Mouse (Mus musculus): ENCODE results near the gene D930048N14Rik. TPM values are rescaled to one million over a fixed set of nuclear protein-coding genes. Genes with fewer than 3 reads are reported as not detected.
A peak's percentile ranks its signal among the peaks of the same experiment; 100 is the strongest.
"Not testable (repeated sequence)": the region's sequence is repeated elsewhere in the genome, so short reads cannot be mapped to it uniquely, and the experiment has no call there.

D930048N14Rik gene
- polyA plus RNA-seq, 1 experiment from 2014 or later, result 2.8 TPM

DNA sequence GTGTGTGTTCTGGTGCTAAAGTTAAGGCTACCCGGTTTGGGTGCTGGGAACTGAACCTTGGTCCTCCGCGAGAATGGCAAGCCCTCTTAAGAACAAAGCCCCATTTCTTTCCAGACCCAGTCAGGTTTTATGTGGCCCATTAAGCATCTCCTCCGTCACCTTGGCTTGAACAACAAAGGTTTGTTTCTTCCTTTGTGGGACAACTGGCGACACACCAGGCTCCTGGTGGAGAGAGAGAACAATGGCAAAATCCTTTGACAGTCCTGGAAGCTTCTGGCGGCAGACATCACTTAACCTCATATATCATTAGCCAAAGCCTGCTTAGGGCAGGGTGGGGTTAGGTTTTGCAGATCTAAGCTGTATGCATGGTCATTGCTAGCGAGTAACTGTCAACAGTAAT lies 11.9 kb downstream of the D930048N14Rik start:
- Histone ChIP-seq H3K27me3 (replicated peaks; ENCODE audit: control insufficient read depth, insufficient read depth, low read length) (no peaks in the 10 kb centered on the region), H3K36me3 (ENCODE audit: control insufficient read depth, insufficient read depth, low read length) (no peaks in the 10 kb centered on the region), H3K4me2 (ENCODE audit: low read depth, low read length) (no peak overlapping the region), H3K9me3 (ENCODE audit: control insufficient read depth, low read length) (no peaks in the 10 kb centered on the region), H3K27ac (replicated peaks; ENCODE audit: low read depth, low read length) (no peak overlapping the region), H3K4me1 (ENCODE audit: control insufficient read depth, insufficient read depth, low read length) (peaks cover 11% of the 10 kb centered on the region), H3K9ac (ENCODE audit: low read depth, low read length) (no peak overlapping the region), H3K4me3 (ENCODE audit: low read depth, low read length) (no peak overlapping the region)
- 81% methylated on average over 7 of the region's 7 CpGs for WGBS
- ATAC-seq (ENCODE audit: low read depth), result no peak
- DNase-seq (ENCODE audit: low spot score), result no peak

- not testable (repeated sequence) for H3K4me2 ChIP-seq (ENCODE audit: low read depth, low read length); H3K9me3 ChIP-seq (ENCODE audit: control insufficient read depth, low read length); H3K27ac ChIP-seq (replicated peaks; ENCODE audit: low read depth, low read length); H3K9ac ChIP-seq (ENCODE audit: low read depth, low read length); H3K4me1 ChIP-seq (ENCODE audit: control insufficient read depth, insufficient read depth, low read length); H3K36me3 ChIP-seq (ENCODE audit: control insufficient read depth, insufficient read depth, low read length); H3K4me3 ChIP-seq (ENCODE audit: low read depth, low read length); DNase-seq (ENCODE audit: low spot score); ATAC-seq (ENCODE audit: low read depth); H3K27me3 ChIP-seq (replicated peaks; ENCODE audit: control insufficient read depth, insufficient read depth, low read length)
- 87% methylated on average over 7 of the region's 7 CpGs for WGBS
Measured at GRCm38 (mm10) chr11:51664747-51665146, 14.0 kb downstream of the D930048N14Rik start.

DNA sequence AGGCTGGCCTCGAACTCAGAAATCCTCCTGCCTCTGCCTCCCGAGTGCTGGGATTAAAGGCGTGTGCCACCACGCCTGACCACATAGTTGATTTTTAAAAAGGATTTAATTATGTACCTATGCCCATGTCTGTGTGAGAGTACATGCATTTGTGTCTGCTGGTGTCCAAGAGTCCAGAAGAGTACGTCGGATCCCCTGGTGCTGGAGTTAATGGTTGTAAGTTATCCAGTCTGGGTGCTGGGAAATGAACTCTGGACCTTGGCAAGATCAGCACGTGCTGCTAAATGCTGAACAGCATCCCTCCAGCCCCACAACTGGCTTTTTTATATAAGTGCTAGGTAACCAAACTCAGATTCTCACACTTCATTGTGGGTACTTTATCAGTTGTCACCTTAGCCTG lies 20.1 kb downstream of the D930048N14Rik start:
- Histone ChIP-seq H3K4me3 (ENCODE audit: low read depth, low read length) (no peak overlapping the region), H3K4me1 (ENCODE audit: control insufficient read depth, insufficient read depth, low read length) (no peaks in the 10 kb centered on the region), H3K27ac (replicated peaks; ENCODE audit: low read depth, low read length) (no peak overlapping the region), H3K9me3 (ENCODE audit: control insufficient read depth, low read length) (no peaks in the 10 kb centered on the region), H3K4me2 (ENCODE audit: low read depth, low read length) (no peak overlapping the region), H3K27me3 (replicated peaks; ENCODE audit: control insufficient read depth, insufficient read depth, low read length) (no peaks in the 10 kb centered on the region), H3K36me3 (ENCODE audit: control insufficient read depth, insufficient read depth, low read length) (no peaks in the 10 kb centered on the region), H3K9ac (ENCODE audit: low read depth, low read length) (no peak overlapping the region)
- no peak for ATAC-seq (ENCODE audit: low read depth)
- DNase-seq (ENCODE audit: low spot score), result no peak
- 94% methylated on average over 7 of the region's 7 CpGs for WGBS

- no peaks in the 10 kb centered on the region for H3K4me1 ChIP-seq (ENCODE audit: control insufficient read depth, insufficient read depth, low read length)
- H3K4me2 ChIP-seq (ENCODE audit: low read depth, low read length), result no peak overlapping the region
- DNase-seq (ENCODE audit: low spot score), result peak; percentile 23
- no peak overlapping the region for H3K27ac ChIP-seq (replicated peaks; ENCODE audit: low read depth, low read length)
- no peak overlapping the region for H3K9ac ChIP-seq (ENCODE audit: low read depth, low read length)
- no peaks in the 10 kb centered on the region for H3K9me3 ChIP-seq (ENCODE audit: control insufficient read depth, low read length)
- H3K36me3 ChIP-seq (ENCODE audit: control insufficient read depth, insufficient read depth, low read length), result no peaks in the 10 kb centered on the region
- no peaks in the 10 kb centered on the region for H3K27me3 ChIP-seq (replicated peaks; ENCODE audit: control insufficient read depth, insufficient read depth, low read length)
- WGBS, result 82% methylated on average over 2 of the region's 2 CpGs
- no peak overlapping the region for H3K4me3 ChIP-seq (ENCODE audit: low read depth, low read length)
- no peak for ATAC-seq (ENCODE audit: low read depth)
Measured at GRCm38 (mm10) chr11:51671376-51671775, 20.6 kb downstream of the D930048N14Rik start.

GRCm38 (mm10) chr11:51673291-51673690 lies 22.5 kb downstream of the D930048N14Rik start:
- no peak overlapping the region; the same call in 1 of the 2 replicates for H3K27ac ChIP-seq (replicated peaks; ENCODE audit: low read depth, low read length)
- no peaks in the 10 kb centered on the region for H3K4me1 ChIP-seq (ENCODE audit: control insufficient read depth, insufficient read depth, low read length)
- no peak overlapping the region for H3K4me2 ChIP-seq (ENCODE audit: low read depth, low read length)
- no peaks in the 10 kb centered on the region for H3K9me3 ChIP-seq (ENCODE audit: control insufficient read depth, low read length)
- DNase-seq (ENCODE audit: low spot score) (peak; percentile 53), ATAC-seq (ENCODE audit: low read depth) (peak; percentile 57; the same call in 1 of the 2 replicates)
- no peak overlapping the region for H3K9ac ChIP-seq (ENCODE audit: low read depth, low read length)
- H3K4me3 ChIP-seq (ENCODE audit: low read depth, low read length), result no peak overlapping the region
- no peaks in the 10 kb centered on the region for H3K27me3 ChIP-seq (replicated peaks; ENCODE audit: control insufficient read depth, insufficient read depth, low read length)
- no peaks in the 10 kb centered on the region for H3K36me3 ChIP-seq (ENCODE audit: control insufficient read depth, insufficient read depth, low read length)
- 59% methylated on average over 9 of the region's 9 CpGs for WGBS

- ATAC-seq (ENCODE audit: low read depth), result no peak
- Histone ChIP-seq H3K36me3 (ENCODE audit: control insufficient read depth, insufficient read depth, low read length) (no peaks in the 10 kb centered on the region), H3K9ac (ENCODE audit: low read depth, low read length) (no peak overlapping the region), H3K4me1 (ENCODE audit: control insufficient read depth, insufficient read depth, low read length) (no peaks in the 10 kb centered on the region), H3K4me2 (ENCODE audit: low read depth, low read length) (no peak overlapping the region), H3K9me3 (ENCODE audit: control insufficient read depth, low read length) (no peaks in the 10 kb centered on the region), H3K27ac (replicated peaks; ENCODE audit: low read depth, low read length) (no peak overlapping the region), H3K27me3 (replicated peaks; ENCODE audit: control insufficient read depth, insufficient read depth, low read length) (no peaks in the 10 kb centered on the region), H3K4me3 (ENCODE audit: low read depth, low read length) (no peak overlapping the region)
- 79% methylated on average over 5 of the region's 5 CpGs for WGBS
- no peak for DNase-seq (ENCODE audit: low spot score)
Measured at GRCm38 (mm10) chr11:51675386-51675785, 24.6 kb downstream of the D930048N14Rik start.

DNA sequence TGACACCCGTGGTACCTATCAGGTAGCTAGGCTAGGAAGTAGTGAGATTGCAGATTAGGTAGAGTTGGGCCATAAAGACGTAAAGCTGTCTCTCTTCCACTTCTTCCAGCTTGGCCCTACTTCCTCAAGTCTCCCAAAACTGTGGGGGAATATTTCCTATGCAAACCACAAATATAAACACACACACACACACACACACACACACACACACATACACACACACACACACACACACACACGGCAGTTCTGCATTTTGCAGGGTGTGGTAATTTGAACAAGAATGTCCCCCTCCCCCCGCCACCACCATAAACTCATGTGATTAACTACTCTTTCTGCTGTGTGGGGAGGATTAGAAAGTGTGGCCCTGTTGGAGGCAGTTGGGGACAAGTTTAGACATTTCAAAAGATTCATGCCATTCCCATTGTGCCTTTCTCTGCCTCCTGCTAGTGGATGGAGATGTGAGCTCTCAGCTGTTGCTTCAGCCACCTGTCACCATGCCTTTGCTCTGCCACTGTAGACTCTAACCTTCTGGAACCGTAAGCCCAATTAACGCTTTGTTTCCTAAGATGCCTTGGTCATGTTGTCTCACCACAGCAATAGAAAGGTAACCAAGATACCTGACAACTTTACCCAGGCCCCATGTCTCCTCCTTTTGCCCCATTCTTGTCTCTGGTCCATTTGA lies 27.1 kb downstream of the D930048N14Rik start:
- no peaks in the 10 kb centered on the region for H3K27me3 ChIP-seq (replicated peaks; ENCODE audit: control insufficient read depth, insufficient read depth, low read length)
- DNase-seq (ENCODE audit: low spot score) (peak; percentile 39), ATAC-seq (ENCODE audit: low read depth) (0 out of 2 replicates have a peak, but pooled peaks have one; percentile 17)
- no peaks in the 10 kb centered on the region for H3K9me3 ChIP-seq (ENCODE audit: control insufficient read depth, low read length)
- WGBS, result 71% methylated on average over 6 of the region's 6 CpGs
- no peak overlapping the region for H3K4me3 ChIP-seq (ENCODE audit: low read depth, low read length)
- H3K4me2 ChIP-seq (ENCODE audit: low read depth, low read length), result no peak overlapping the region
- H3K9ac ChIP-seq (ENCODE audit: low read depth, low read length), result no peak overlapping the region
- no peak overlapping the region for H3K27ac ChIP-seq (replicated peaks; ENCODE audit: low read depth, low read length)
- H3K4me1 ChIP-seq (ENCODE audit: control insufficient read depth, insufficient read depth, low read length), result no peaks in the 10 kb centered on the region
- no peaks in the 10 kb centered on the region for H3K36me3 ChIP-seq (ENCODE audit: control insufficient read depth, insufficient read depth, low read length)

- no peak overlapping the region for H3K9ac ChIP-seq (ENCODE audit: low read depth, low read length)
- H3K9me3 ChIP-seq (ENCODE audit: control insufficient read depth, low read length), result no peaks in the 10 kb centered on the region
- H3K36me3 ChIP-seq (ENCODE audit: control insufficient read depth, insufficient read depth, low read length), result no peaks in the 10 kb centered on the region
- DNase-seq (ENCODE audit: low spot score) (no peak), ATAC-seq (ENCODE audit: low read depth) (no peak)
- no peak overlapping the region for H3K4me3 ChIP-seq (ENCODE audit: low read depth, low read length)
- H3K4me2 ChIP-seq (ENCODE audit: low read depth, low read length), result no peak overlapping the region
- H3K4me1 ChIP-seq (ENCODE audit: control insufficient read depth, insufficient read depth, low read length), result no peaks in the 10 kb centered on the region
- 72% methylated on average over 3 of the region's 3 CpGs for WGBS
- H3K27me3 ChIP-seq (replicated peaks; ENCODE audit: control insufficient read depth, insufficient read depth, low read length), result no peaks in the 10 kb centered on the region
- H3K27ac ChIP-seq (replicated peaks; ENCODE audit: low read depth, low read length), result no peak overlapping the region
Measured at GRCm38 (mm10) chr11:51679466-51679865, 28.7 kb downstream of the D930048N14Rik start.

Measured in embryonic facial prominence, embryonic 14.5 days (tissue).